ENCODE assay signal across 8 mouse cellular contexts in genomic region chr17:81787350-81787749, GRCm38 (mm10). TPM values are rescaled to one million over a fixed set of nuclear protein-coding genes. Genes with fewer than 3 reads are reported as not detected.
A peak's percentile ranks its signal among the peaks of the same experiment; 100 is the strongest.
DNase-seq lines count a peak whose midpoint lies in the region; ATAC-seq and TF ChIP-seq lines count a peak whose summit lies in the region.

No protein-coding gene starts in this region.

- no peak overlapping the region for H3K9ac ChIP-seq in hindbrain, embryonic 14.5 days
- no peak overlapping the region for H3K9ac ChIP-seq in hindbrain, embryonic 13.5 days
- H3K9ac ChIP-seq in embryonic facial prominence, embryonic 11.5 days (replicated peaks; ENCODE audit: low read length), result no peak overlapping the region
- H3K9ac ChIP-seq in liver, postnatal 0 days (replicated peaks), result no peak overlapping the region
- no peak overlapping the region for H3K9ac ChIP-seq in stomach, postnatal 0 days (ENCODE audit: low read length)

- no peak overlapping the region for H3K27ac ChIP-seq in hindbrain, embryonic 14.5 days
- no peak overlapping the region for H3K27ac ChIP-seq in hindbrain, embryonic 13.5 days
- H3K27ac ChIP-seq in bone marrow, adult 2 months (ENCODE audit: control insufficient read depth, insufficient read depth, low read depth, low read length, poor library complexity), result no peak overlapping the region
- no peak overlapping the region for H3K27ac ChIP-seq in embryonic facial prominence, embryonic 11.5 days (replicated peaks; ENCODE audit: low read depth, low read length)
- no peak overlapping the region for H3K27ac ChIP-seq in kidney, adult 2 months (ENCODE audit: insufficient read depth, low read depth, low read length)
- H3K27ac ChIP-seq in liver, postnatal 0 days (ENCODE audit: low read depth), result no peak overlapping the region
- H3K27ac ChIP-seq in stomach, postnatal 0 days (replicated peaks), result no peak overlapping the region

- WGBS in hindbrain, embryonic 14.5 days, result 45% methylated on average over 4 of the region's 4 CpGs
- WGBS in hindbrain, embryonic 13.5 days, result 49% methylated on average over 4 of the region's 4 CpGs
- WGBS in bone marrow, adult 2 months, result 24% methylated on average over 4 of the region's 4 CpGs
- WGBS in embryonic facial prominence, embryonic 11.5 days, result 41% methylated on average over 4 of the region's 4 CpGs
- WGBS in kidney, adult 2 months, result 35% methylated on average over 4 of the region's 4 CpGs
- WGBS in liver, postnatal 0 days (ENCODE audit: insufficient replicate concordance), result 32% methylated on average over 4 of the region's 4 CpGs
- 41% methylated on average over 4 of the region's 4 CpGs for WGBS in stomach, postnatal 0 days

- no peaks in the 10 kb centered on the region for H3K36me3 ChIP-seq in hindbrain, embryonic 14.5 days (replicated peaks; ENCODE audit: control insufficient read depth, insufficient read depth)
- no peaks in the 10 kb centered on the region for H3K36me3 ChIP-seq in hindbrain, embryonic 13.5 days
- no peaks in the 10 kb centered on the region for H3K36me3 ChIP-seq in E14TG2a.4 (ENCODE audit: insufficient read depth, low read length)
- no peaks in the 10 kb centered on the region for H3K36me3 ChIP-seq in embryonic facial prominence, embryonic 11.5 days (replicated peaks; ENCODE audit: control insufficient read depth, insufficient read depth, low read depth, low read length)
- H3K36me3 ChIP-seq in kidney, adult 2 months (ENCODE audit: control insufficient read depth, insufficient read depth, low read length), result no peaks in the 10 kb centered on the region
- no peaks in the 10 kb centered on the region for H3K36me3 ChIP-seq in liver, postnatal 0 days (replicated peaks; ENCODE audit: insufficient read depth, low read length)
- H3K36me3 ChIP-seq in stomach, postnatal 0 days (ENCODE audit: control insufficient read depth, insufficient read depth, low read length), result no peaks in the 10 kb centered on the region

- ATAC-seq in hindbrain, embryonic 14.5 days (ENCODE audit: low FRiP score), result no peak
- no peak for ATAC-seq in hindbrain, embryonic 13.5 days (ENCODE audit: low FRiP score)
- no peak for ATAC-seq in embryonic facial prominence, embryonic 11.5 days (replicated peaks; ENCODE audit: insufficient number of reproducible peaks, low FRiP score, low TSS enrichment, low read depth)
- ATAC-seq in liver, postnatal 0 days, result no peak
- ATAC-seq in stomach, postnatal 0 days (ENCODE audit: low FRiP score, low TSS enrichment), result no peak

- no peaks in the 10 kb centered on the region for H3K9me3 ChIP-seq in hindbrain, embryonic 14.5 days (ENCODE audit: control insufficient read depth, low read length)
- H3K9me3 ChIP-seq in hindbrain, embryonic 13.5 days, result no peaks in the 10 kb centered on the region
- H3K9me3 ChIP-seq in E14TG2a.4 (ENCODE audit: low read length), result no peaks in the 10 kb centered on the region
- no peaks in the 10 kb centered on the region for H3K9me3 ChIP-seq in embryonic facial prominence, embryonic 11.5 days (replicated peaks; ENCODE audit: control insufficient read depth, low read length)
- H3K9me3 ChIP-seq in liver, postnatal 0 days (ENCODE audit: low read length), result no peaks in the 10 kb centered on the region
- H3K9me3 ChIP-seq in stomach, postnatal 0 days (ENCODE audit: control insufficient read depth, low read length), result no peaks in the 10 kb centered on the region

- no peaks in the 10 kb centered on the region for H3K4me1 ChIP-seq in hindbrain, embryonic 14.5 days (replicated peaks; ENCODE audit: control insufficient read depth, insufficient read depth, low read length)
- H3K4me1 ChIP-seq in hindbrain, embryonic 13.5 days (replicated peaks), result no peaks in the 10 kb centered on the region
- H3K4me1 ChIP-seq in E14TG2a.4 (replicated peaks; ENCODE audit: low read depth, low read length), result no peaks in the 10 kb centered on the region
- no peaks in the 10 kb centered on the region; the same call in 1 of the 2 replicates for H3K4me1 ChIP-seq in bone marrow, adult 2 months (ENCODE audit: control insufficient read depth, insufficient read depth, low read length)
- no peaks in the 10 kb centered on the region for H3K4me1 ChIP-seq in embryonic facial prominence, embryonic 11.5 days (ENCODE audit: control insufficient read depth, insufficient read depth, low read length)
- no peaks in the 10 kb centered on the region for H3K4me1 ChIP-seq in kidney, adult 2 months (ENCODE audit: control insufficient read depth, insufficient read depth, low read length)
- H3K4me1 ChIP-seq in liver, postnatal 0 days (ENCODE audit: insufficient read depth), result no peaks in the 10 kb centered on the region
- no peaks in the 10 kb centered on the region for H3K4me1 ChIP-seq in stomach, postnatal 0 days (replicated peaks; ENCODE audit: control insufficient read depth, insufficient read depth)

- no peak overlapping the region for H3K4me3 ChIP-seq in hindbrain, embryonic 14.5 days (replicated peaks; ENCODE audit: low read length)
- H3K4me3 ChIP-seq in hindbrain, embryonic 13.5 days, result no peak overlapping the region
- H3K4me3 ChIP-seq in E14TG2a.4 (replicated peaks; ENCODE audit: low read length), result no peak overlapping the region
- no peak overlapping the region for H3K4me3 ChIP-seq in bone marrow, adult 2 months (replicated peaks; ENCODE audit: control insufficient read depth, low read depth, low read length)
- no peak overlapping the region for H3K4me3 ChIP-seq in embryonic facial prominence, embryonic 11.5 days (ENCODE audit: low read depth, low read length)
- no peak overlapping the region for H3K4me3 ChIP-seq in kidney, adult 2 months (ENCODE audit: insufficient read depth, low read depth, low read length)
- no peak overlapping the region for H3K4me3 ChIP-seq in liver, postnatal 0 days (ENCODE audit: low read depth, low read length)
- H3K4me3 ChIP-seq in stomach, postnatal 0 days (ENCODE audit: low read depth, low read length), result no peak overlapping the region

- no peak for TF ChIP-seq EP300 in liver, postnatal 0 days (IDR thresholded peaks at IDR 0.05; ENCODE audit: low read depth)
- no peak for TF ChIP-seq EP300 in stomach, postnatal 0 days (optimal IDR thresholded peaks at IDR 0.05)

- peak; percentile 51 for TF ChIP-seq CTCF in E14TG2a.4 (conservative IDR thresholded peaks at IDR 0.05; ENCODE audit: low read length)
- TF ChIP-seq CTCF in bone marrow, adult 2 months (IDR thresholded peaks at IDR 0.05; ENCODE audit: control insufficient read depth, insufficient read depth, low read length), result 0 out of 2 replicates have a peak, but pooled peaks have one; percentile 15
- peak; percentile 54 for TF ChIP-seq CTCF in kidney, adult 2 months (conservative IDR thresholded peaks at IDR 0.05; ENCODE audit: insufficient read depth, insufficient read length, low read depth, low read length)
- peak; percentile 69 for TF ChIP-seq CTCF in liver, postnatal 0 days (IDR thresholded peaks at IDR 0.05; ENCODE audit: low read depth)
- peak; percentile 78 for TF ChIP-seq CTCF in stomach, postnatal 0 days (IDR thresholded peaks at IDR 0.05; ENCODE audit: low read depth)

- H3K27me3 ChIP-seq in hindbrain, embryonic 14.5 days (ENCODE audit: control insufficient read depth, insufficient read depth, low read length), result no peaks in the 10 kb centered on the region
- H3K27me3 ChIP-seq in hindbrain, embryonic 13.5 days, result no peaks in the 10 kb centered on the region
- no peaks in the 10 kb centered on the region for H3K27me3 ChIP-seq in E14TG2a.4 (ENCODE audit: insufficient read depth, low read length)
- no peaks in the 10 kb centered on the region for H3K27me3 ChIP-seq in embryonic facial prominence, embryonic 11.5 days (ENCODE audit: control insufficient read depth, insufficient read depth, low read length)
- no peaks in the 10 kb centered on the region for H3K27me3 ChIP-seq in kidney, adult 2 months (replicated peaks; ENCODE audit: control insufficient read depth, insufficient read depth, low read length)
- no peaks in the 10 kb centered on the region for H3K27me3 ChIP-seq in liver, postnatal 0 days (ENCODE audit: insufficient read depth, low read length)
- H3K27me3 ChIP-seq in stomach, postnatal 0 days (ENCODE audit: control insufficient read depth, insufficient read depth, low read length), result no peaks in the 10 kb centered on the region

- no peak for TF ChIP-seq POLR2A in bone marrow, adult 2 months (IDR thresholded peaks at IDR 0.05; ENCODE audit: borderline replicate concordance, control insufficient read depth, low read depth, low read length)
- TF ChIP-seq POLR2A in kidney, adult 2 months (IDR thresholded peaks at IDR 0.05; ENCODE audit: low read depth, low read length), result no peak

- DNase-seq in hindbrain, embryonic 14.5 days (ENCODE audit: low spot score), result peak; percentile 57
- peak; percentile 71 for DNase-seq in embryonic facial prominence, embryonic 11.5 days (ENCODE audit: low spot score)
- DNase-seq in kidney, adult 2 months, result peak; percentile 60
- peak; percentile 35 for DNase-seq in liver, postnatal 0 days
- peak; percentile 16 for DNase-seq in stomach, postnatal 0 days (ENCODE audit: low spot score)

- no peak overlapping the region for H3K4me2 ChIP-seq in hindbrain, embryonic 14.5 days (replicated peaks)
- no peak overlapping the region for H3K4me2 ChIP-seq in hindbrain, embryonic 13.5 days
- no peak overlapping the region for H3K4me2 ChIP-seq in embryonic facial prominence, embryonic 11.5 days (ENCODE audit: low read depth, low read length)
- no peak overlapping the region for H3K4me2 ChIP-seq in liver, postnatal 0 days (ENCODE audit: low read depth, low read length)
- H3K4me2 ChIP-seq in stomach, postnatal 0 days (replicated peaks; ENCODE audit: low read depth), result no peak overlapping the region

RNA-seq across cellular contexts. Expression of gene Slc8a1, which starts 49.2 kb away (rescaled TPM):
- 33.8 and 36.5 TPM in 2 replicates for polyA plus RNA-seq in hindbrain, embryonic 14.5 days (2014; fragmentation: Nextera tagmentation; extraction: Ambion mirVana)
- 15.0 and 16.8 TPM in 2 replicates for polyA plus RNA-seq in hindbrain, embryonic 13.5 days (2015; fragmentation: Nextera tagmentation; extraction: Ambion mirVana)
- polyA plus RNA-seq in bone marrow, adult 2 months (2011; ENCODE audit: insufficient read depth, insufficient read length, low replicate concordance, missing spikeins), result 3.2 and 3.8 TPM in 2 replicates
- polyA plus RNA-seq in embryonic facial prominence, embryonic 11.5 days (2014; fragmentation: Nextera tagmentation; extraction: Ambion mirVana), result 3.1 and 3.4 TPM in 2 replicates
- polyA plus RNA-seq in kidney, adult 2 months (2012; rRNA removed), result 15.1 and 15.3 TPM in 2 replicates
- 0.46 and 0.69 TPM in 2 replicates for polyA plus RNA-seq in liver, postnatal 0 days (2015; fragmentation: Nextera tagmentation; extraction: Ambion mirVana)
- 3.1 and 3.2 TPM in 2 replicates for polyA plus RNA-seq in stomach, postnatal 0 days (2015; fragmentation: Nextera tagmentation; extraction: Ambion mirVana)

Comparison
In these comparisons a context has a peak if more than half of its experiments do, and no peak if none do; other contexts are left out.
1. DNase-seq: peak in every context shown above with its lines; median percentile 71 in embryonic facial prominence, embryonic 11.5 days; 60 in kidney, adult 2 months; 57 in hindbrain, embryonic 14.5 days; 35 in liver, postnatal 0 days; 16 in stomach, postnatal 0 days.
2. CTCF ChIP-seq: peak in every context shown above with its lines; median percentile 78 in stomach, postnatal 0 days; 69 in liver, postnatal 0 days; 54 in kidney, adult 2 months; 51 in E14TG2a.4; 15 in bone marrow, adult 2 months.